Mouse (Mus musculus) spleen, embryonic (tissue): ENCODE measurements around the gene Klf8.
"Not testable (repeated sequence)": the region's sequence is repeated elsewhere in the genome, so short reads cannot be mapped to it uniquely, and the experiment has no call there.

Experiments
- CTCF ChIA-PET: fragments of 350-600 bp; sonication (Branson Sonifier 250); formaldehyde crosslinking; loops from one replicate; lab custom pipeline; 2022; lab: Charles Lee

The Klf8 gene

GRCm38 (mm10) chrX:153237304-153237919 lies at the start of gene Klf8:
Gene Klf8, plus strand, starts transcription at chrX:153237466.
- CTCF ChIA-PET, result no interaction called here

DNA sequence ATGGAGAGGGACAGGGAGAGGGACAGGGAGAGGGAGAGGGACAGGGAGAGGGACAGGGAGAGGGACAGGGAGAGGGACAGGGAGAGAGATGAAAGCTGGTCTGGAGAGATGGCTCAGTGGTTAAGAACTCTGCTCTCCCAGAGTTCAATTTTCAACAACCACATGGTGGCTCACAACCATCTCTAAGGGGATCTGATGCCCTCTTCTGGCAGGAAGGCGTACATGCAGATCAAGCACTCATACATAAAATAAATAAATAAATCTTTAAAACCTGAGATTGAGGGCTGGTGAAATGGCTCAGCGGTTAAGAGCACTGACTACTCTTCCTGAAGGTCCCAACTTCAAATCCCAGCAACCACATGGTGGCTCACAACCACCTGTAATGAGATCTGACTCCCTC lies 38.1 kb upstream of the Klf8 start:
- CTCF ChIA-PET, result not testable (repeated sequence)

- CTCF ChIA-PET, result no interaction called here
Observed at GRCm38 (mm10) chrX:153211101-153211500, 26.2 kb upstream of the Klf8 start.

GRCm38 (mm10) chrX:153231240-153231639 lies 6.0 kb upstream of the Klf8 start:
- CTCF ChIA-PET, result no interaction called here

GRCm38 (mm10) chrX:153233255-153233654 lies 4.0 kb upstream of the Klf8 start:
- CTCF ChIA-PET, result no interaction called here

- CTCF ChIA-PET, result no interaction called here
Observed at GRCm38 (mm10) chrX:153237920-153238504, 746 bp downstream of the Klf8 start.

- CTCF ChIA-PET, result no interaction called here
Observed at GRCm38 (mm10) chrX:153254256-153254655, 17.0 kb downstream of the Klf8 start.

GRCm38 (mm10) chrX:153255504-153255903 lies 18.2 kb downstream of the Klf8 start:
- CTCF ChIA-PET, result no interaction called here

DNA sequence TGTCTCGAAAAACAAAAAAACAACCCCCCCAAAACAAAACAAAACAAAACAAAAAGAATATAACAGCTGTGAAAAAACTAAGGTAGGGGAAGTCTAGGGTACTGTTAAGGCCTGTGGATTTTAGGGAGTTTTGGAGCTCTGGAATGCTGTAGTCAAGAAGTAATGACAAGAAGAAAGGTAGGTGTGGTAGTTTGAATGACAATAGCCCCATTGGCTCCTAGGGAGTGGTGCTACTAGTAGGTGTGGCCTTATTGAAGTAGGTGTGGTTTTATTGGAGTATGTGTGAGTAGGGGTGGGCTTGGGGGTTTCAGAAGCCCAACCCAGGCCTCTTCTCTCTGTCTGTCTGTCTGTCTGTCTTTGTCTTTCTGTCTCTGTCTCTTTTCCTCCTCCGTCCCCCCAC lies 44.9 kb downstream of the Klf8 start:
- CTCF ChIA-PET, result no interaction called here

DNA sequence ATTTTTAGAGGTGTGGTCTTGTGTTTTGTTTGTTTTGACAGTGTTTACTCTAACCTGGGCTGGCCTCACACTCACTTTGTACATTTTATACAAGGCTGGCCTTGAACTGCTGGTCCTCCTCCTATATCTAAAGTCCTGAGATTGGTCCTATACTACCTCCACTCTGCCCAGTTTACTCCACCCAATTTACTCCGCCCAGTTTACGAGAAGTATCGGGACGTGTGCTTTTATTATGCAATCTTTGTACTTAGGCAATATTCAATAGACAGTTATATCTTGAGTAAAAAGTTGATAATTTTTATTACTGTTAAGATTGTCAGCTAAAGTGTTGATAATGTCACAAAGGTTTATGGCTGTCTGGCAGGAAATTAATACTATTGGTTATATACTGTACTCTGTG lies 74.1 kb downstream of the Klf8 start:
- CTCF ChIA-PET, result no interaction called here

GRCm38 (mm10) chrX:153323105-153323504 lies 85.8 kb downstream of the Klf8 start:
- CTCF ChIA-PET, result no interaction called here

DNA sequence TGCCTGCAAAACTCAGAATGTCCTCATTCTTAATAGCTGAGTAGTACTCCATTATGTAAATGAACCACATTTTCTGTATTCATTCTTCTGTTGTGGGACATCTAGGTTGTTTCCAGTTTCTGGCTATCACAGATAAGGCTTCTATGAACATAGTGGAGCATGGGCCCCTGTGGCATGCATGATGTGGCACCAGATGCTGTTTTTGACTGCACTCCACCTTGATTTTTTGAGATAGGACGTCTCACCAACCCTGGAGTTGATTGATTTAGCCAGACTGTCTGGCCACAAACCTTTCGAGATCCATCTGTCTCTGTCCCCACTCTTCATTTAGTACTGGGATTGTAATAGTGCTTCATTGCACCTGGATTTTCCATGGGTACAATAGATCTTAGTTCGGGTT lies 96.9 kb downstream of the Klf8 start:
- CTCF ChIA-PET, result not testable (repeated sequence)

- CTCF ChIA-PET, result interaction anchor here (0.6 kb wide), 1 partner anchor 129 kb away, joined by 8 read pairs; no protein-coding TSS in a partner anchor
Observed at GRCm38 (mm10) chrX:153359331-153360215, 122.3 kb downstream of the Klf8 start.

DNA sequence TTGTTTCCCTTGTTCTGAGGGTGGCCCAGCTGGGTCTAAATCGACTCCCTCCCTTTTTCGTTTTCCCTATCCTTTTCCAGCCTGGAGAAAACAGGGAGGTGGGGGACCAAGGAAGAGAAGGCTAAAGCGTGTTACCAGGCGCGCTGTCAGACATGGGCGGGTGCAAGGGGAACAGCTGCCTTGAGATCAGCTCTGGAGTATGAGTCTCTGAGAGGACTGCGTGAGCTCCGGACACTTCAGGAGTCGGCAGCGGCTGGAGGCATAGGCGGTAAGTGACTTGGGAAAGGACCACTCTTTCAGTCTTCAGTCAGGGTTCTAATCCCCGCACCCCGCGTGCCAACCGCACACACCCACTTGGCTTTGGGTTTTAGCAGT lies 122.9 kb downstream of the Klf8 start:
- CTCF ChIA-PET, result no interaction called here

DNA sequence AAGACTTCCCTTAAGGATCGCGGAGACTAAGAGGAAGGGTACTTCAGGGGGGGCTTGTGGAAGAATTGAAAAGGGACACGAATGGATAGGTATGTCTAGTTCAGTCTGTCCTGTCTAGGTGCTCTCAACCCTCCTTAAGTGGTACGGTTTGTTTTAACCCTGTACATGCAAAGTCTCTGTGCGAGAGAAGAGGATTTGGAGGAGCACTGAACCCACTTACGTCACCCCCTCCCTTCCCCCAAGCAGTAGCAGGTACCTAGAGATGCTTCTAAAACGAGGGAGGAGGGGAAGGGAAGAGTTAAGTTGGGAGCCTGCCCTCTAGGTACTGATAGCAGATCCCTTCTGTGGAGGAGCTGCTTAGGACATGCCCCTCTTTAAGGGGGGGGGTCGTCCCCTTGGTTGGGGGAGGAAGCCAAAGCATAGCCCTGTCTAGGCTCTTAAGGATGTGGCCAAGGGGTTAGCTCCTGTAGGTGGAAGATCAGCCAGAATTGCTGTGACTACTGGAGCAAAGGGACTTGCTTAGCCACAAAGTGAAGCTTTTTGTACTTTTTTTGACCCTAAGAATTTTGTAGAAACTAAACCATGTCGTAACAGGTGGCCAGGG lies 123.5 kb downstream of the Klf8 start:
- CTCF ChIA-PET, result no interaction called here

- CTCF ChIA-PET, result no interaction called here
Observed at GRCm38 (mm10) chrX:153366754-153367153, 129.5 kb downstream of the Klf8 start.

DNA sequence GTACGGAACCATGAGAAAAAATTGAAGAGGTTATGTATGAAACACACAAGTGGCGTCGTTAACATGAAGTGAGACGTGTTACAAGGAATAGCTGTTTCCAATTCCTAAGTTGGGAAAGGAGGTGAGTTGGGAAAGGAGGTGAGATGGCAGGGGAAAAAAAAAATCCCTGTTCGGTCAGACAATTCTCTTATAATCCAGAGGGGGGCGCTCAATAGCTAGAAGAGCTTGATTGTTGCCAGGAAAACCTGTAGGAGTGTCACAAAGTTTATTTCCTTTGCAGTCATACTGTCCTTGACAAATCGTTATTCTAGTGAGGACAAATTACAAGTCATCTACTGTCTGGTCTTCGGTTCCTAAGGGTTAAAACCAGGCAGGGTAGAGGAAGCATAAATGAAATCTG lies 132.5 kb downstream of the Klf8 start:
- CTCF ChIA-PET, result no interaction called here

GRCm38 (mm10) chrX:153375105-153375504 lies 137.8 kb downstream of the Klf8 start:
- CTCF ChIA-PET, result interaction anchor here (0.7 kb wide), 1 partner anchor 132 kb away, joined by 3 read pairs; no protein-coding TSS in a partner anchor

- CTCF ChIA-PET, result interaction anchor here (0.6 kb wide), 2 partner anchors 30 to 1265 kb away, joined by 3 read pairs; no protein-coding TSS in a partner anchor
Observed at GRCm38 (mm10) chrX:153381753-153382152, 144.5 kb downstream of the Klf8 start.

- CTCF ChIA-PET, result interaction anchor here (0.7 kb wide), 1 partner anchor 12 kb away, joined by 7 read pairs; no protein-coding TSS in a partner anchor
Observed at GRCm38 (mm10) chrX:153389291-153389690, 152.0 kb downstream of the Klf8 start.

DNA sequence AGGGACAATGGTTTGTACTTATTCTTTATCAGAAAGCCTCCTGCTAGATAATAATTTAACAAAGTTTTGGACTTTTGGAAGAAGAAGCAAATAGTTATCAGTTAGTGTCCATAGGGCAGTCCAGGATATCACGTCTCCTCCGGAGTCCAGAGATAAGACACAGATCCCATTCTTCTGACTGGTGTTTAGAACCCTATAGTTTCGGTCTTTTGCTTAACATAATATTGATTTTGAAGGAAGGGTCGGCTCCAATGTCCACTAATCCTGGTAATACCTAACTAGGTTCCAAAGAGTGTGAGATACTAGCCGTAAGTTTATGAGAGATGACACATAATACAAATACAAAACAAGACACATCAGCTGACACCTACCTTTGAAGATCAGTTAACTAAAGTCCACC lies 179.8 kb downstream of the Klf8 start:
- CTCF ChIA-PET, result no interaction called here

- CTCF ChIA-PET, result no interaction called here
Observed at GRCm38 (mm10) chrX:153433659-153434293, 196.5 kb downstream of the Klf8 start.
